ENCODE assay signal across 15 mouse cellular contexts in genomic region chr10:111189022-111189555, GRCm38 (mm10). TPM values are rescaled to one million over a fixed set of nuclear protein-coding genes. Genes with fewer than 3 reads are reported as not detected.
DNase-seq lines count a peak whose midpoint lies in the region; ATAC-seq and TF ChIP-seq lines count a peak whose summit lies in the region.
"Had no signal": no experiment of that assay in that cellular context is flagged by ENCODE, and none has a peak within 500 bp of the region (broad histone marks: within the 10 kb centered on the region; RNA-seq: fewer than 3 reads in every experiment).

No protein-coding gene starts in this region.

- no peak for TF ChIP-seq POLR2A in liver, adult 2 months (IDR thresholded peaks at IDR 0.05; ENCODE audit: extremely low read depth, insufficient read depth, low read length)

- no peaks in the 10 kb centered on the region for H3K9me3 ChIP-seq in liver, embryonic 11.5 days (ENCODE audit: control insufficient read depth, low read length)
- H3K9me3 ChIP-seq in kidney, embryonic 16.5 days (ENCODE audit: low read length), result no peaks in the 10 kb centered on the region
- no peaks in the 10 kb centered on the region for H3K9me3 ChIP-seq in forebrain, embryonic 14.5 days (replicated peaks; ENCODE audit: control insufficient read depth, low read length)
- H3K9me3 ChIP-seq: embryonic facial prominence, embryonic 13.5 days; forebrain, embryonic 12.5 days; limb, embryonic 13.5 days; neural tube, embryonic 15.5 days had no signal

- WGBS in liver, adult 2 months, result 40% methylated on average over 4 of the region's 4 CpGs
- WGBS in liver, embryonic 11.5 days, result 75% methylated on average over 4 of the region's 4 CpGs
- 57% methylated on average over 4 of the region's 4 CpGs for WGBS in kidney, embryonic 16.5 days
- 81% methylated on average over 4 of the region's 4 CpGs for WGBS in forebrain, embryonic 14.5 days

- H3K4me3 ChIP-seq in liver, adult 2 months (ENCODE audit: insufficient read depth, low read depth, low read length), result no peak overlapping the region
- no peak overlapping the region for H3K4me3 ChIP-seq in liver, embryonic 11.5 days (ENCODE audit: low read depth, low read length)
- no peak overlapping the region for H3K4me3 ChIP-seq in kidney, embryonic 16.5 days (ENCODE audit: low read length)
- H3K4me3 ChIP-seq in forebrain, embryonic 14.5 days (ENCODE audit: low read depth, low read length), result no peak overlapping the region
- H3K4me3 ChIP-seq: embryonic facial prominence, embryonic 13.5 days; forebrain, embryonic 12.5 days; limb, embryonic 13.5 days; neural tube, embryonic 15.5 days had no signal

- peaks cover 42% of the 10 kb centered on the region for H3K79me2 ChIP-seq in liver, adult 2 months (ENCODE audit: control insufficient read depth, insufficient read depth, low read length)

- TF ChIP-seq CTCF in liver, adult 2 months (IDR thresholded peaks at IDR 0.05; ENCODE audit: low read depth, low read length), result no peak

- H3K4me2 ChIP-seq in liver, embryonic 11.5 days, result no peak overlapping the region
- H3K4me2 ChIP-seq in kidney, embryonic 16.5 days (replicated peaks; ENCODE audit: low read depth, low read length), result no peak overlapping the region
- H3K4me2 ChIP-seq in forebrain, embryonic 14.5 days (ENCODE audit: low read length), result no peak overlapping the region
- H3K4me2 ChIP-seq: embryonic facial prominence, embryonic 13.5 days; forebrain, embryonic 12.5 days; hindbrain, embryonic 14.5 days; neural tube, embryonic 15.5 days had no signal

- H3K9ac ChIP-seq in liver, adult 2 months (ENCODE audit: low read depth, low read length), result no peak overlapping the region
- H3K9ac ChIP-seq in liver, embryonic 11.5 days (ENCODE audit: low read depth, low read length), result no peak overlapping the region
- no peak overlapping the region for H3K9ac ChIP-seq in kidney, embryonic 16.5 days (replicated peaks; ENCODE audit: low read length)
- no peak overlapping the region for H3K9ac ChIP-seq in forebrain, embryonic 14.5 days (ENCODE audit: low read length)
- H3K9ac ChIP-seq: embryonic facial prominence, embryonic 13.5 days; forebrain, embryonic 12.5 days; hindbrain, embryonic 14.5 days; limb, embryonic 13.5 days; neural tube, embryonic 15.5 days had no signal

- H3K27me3 ChIP-seq in liver, adult 2 months (ENCODE audit: control insufficient read depth, insufficient read depth, low read length), result no peaks in the 10 kb centered on the region
- no peaks in the 10 kb centered on the region for H3K27me3 ChIP-seq in liver, embryonic 11.5 days (replicated peaks; ENCODE audit: control insufficient read depth, insufficient read depth, low read length)
- H3K27me3 ChIP-seq in kidney, embryonic 16.5 days (ENCODE audit: insufficient read depth, low read length), result no peaks in the 10 kb centered on the region
- no peaks in the 10 kb centered on the region for H3K27me3 ChIP-seq in splenic B cell, adult 2 months (ENCODE audit: control insufficient read depth, insufficient read depth, low read length, poor library complexity, severe bottlenecking)
- H3K27me3 ChIP-seq in forebrain, embryonic 14.5 days (replicated peaks; ENCODE audit: control insufficient read depth, insufficient read depth, low read length), result no peaks in the 10 kb centered on the region
- H3K27me3 ChIP-seq: embryonic facial prominence, embryonic 13.5 days; forebrain, embryonic 12.5 days; limb, embryonic 13.5 days; neural tube, embryonic 15.5 days had no signal

- peak; percentile 73 for DNase-seq in liver, adult 2 months (ENCODE audit: extremely low read depth, low read depth, low spot score)
- no peak for DNase-seq in liver, embryonic 11.5 days (ENCODE audit: low spot score)
- DNase-seq in induced T-regulatory cell, adult 2 months (ENCODE audit: low read depth), result peak; percentile 29
- peak; percentile 35 for DNase-seq in splenic B cell, adult 2 months (ENCODE audit: low read depth, low spot score)
- no peak for DNase-seq in right cerebral cortex, postnatal 14 days
- DNase-seq in forebrain, embryonic 14.5 days (ENCODE audit: low spot score), result no peak
- DNase-seq: cerebellum, postnatal 25 days; gastrocnemius, postnatal 14 days had no signal

- ATAC-seq in liver, embryonic 11.5 days (replicated peaks; ENCODE audit: low FRiP score), result no peak
- peak; percentile 80; the same call in 1 of the 2 replicates for ATAC-seq in kidney, embryonic 16.5 days (ENCODE audit: low FRiP score, low TSS enrichment)
- no peak for ATAC-seq in forebrain, embryonic 14.5 days
- ATAC-seq: midbrain, embryonic 16.5 days had no signal

- peaks cover 3% of the 10 kb centered on the region; the same call in 1 of the 2 replicates for H3K4me1 ChIP-seq in liver, adult 2 months (ENCODE audit: control insufficient read depth, insufficient read depth, low read length)
- peaks cover 2% of the 10 kb centered on the region; the same call in 1 of the 2 replicates for H3K4me1 ChIP-seq in liver, embryonic 11.5 days (replicated peaks; ENCODE audit: control insufficient read depth, insufficient read depth, low read length)
- H3K4me1 ChIP-seq in kidney, embryonic 16.5 days (ENCODE audit: insufficient read depth, low read length), result peaks cover 6% of the 10 kb centered on the region
- H3K4me1 ChIP-seq in forebrain, embryonic 14.5 days (ENCODE audit: control insufficient read depth, insufficient read depth, low read length), result peaks cover 11% of the 10 kb centered on the region; the same call in 1 of the 2 replicates

- no peaks in the 10 kb centered on the region for H3K36me3 ChIP-seq in liver, adult 2 months (ENCODE audit: control insufficient read depth, insufficient read depth, low read length)
- H3K36me3 ChIP-seq in liver, embryonic 11.5 days (ENCODE audit: control insufficient read depth, insufficient read depth, low read length), result no peaks in the 10 kb centered on the region
- H3K36me3 ChIP-seq in kidney, embryonic 16.5 days (ENCODE audit: insufficient read depth, low read length), result no peaks in the 10 kb centered on the region
- no peaks in the 10 kb centered on the region for H3K36me3 ChIP-seq in splenic B cell, adult 2 months (ENCODE audit: control insufficient read depth, insufficient read depth, low read length, poor library complexity, severe bottlenecking)
- H3K36me3 ChIP-seq in forebrain, embryonic 14.5 days (ENCODE audit: control insufficient read depth, insufficient read depth, low read length), result no peaks in the 10 kb centered on the region
- H3K36me3 ChIP-seq: embryonic facial prominence, embryonic 13.5 days; forebrain, embryonic 12.5 days; limb, embryonic 13.5 days; neural tube, embryonic 15.5 days had no signal

- H3K27ac ChIP-seq in liver, adult 2 months (replicated peaks; ENCODE audit: insufficient read depth, low read depth, low read length), result no peak overlapping the region
- no peak overlapping the region for H3K27ac ChIP-seq in liver, embryonic 11.5 days (ENCODE audit: low read depth, low read length)
- H3K27ac ChIP-seq in kidney, embryonic 16.5 days (ENCODE audit: low read length), result peak overlapping the region; percentile 3; the same call in 1 of the 2 replicates
- no peak overlapping the region for H3K27ac ChIP-seq in forebrain, embryonic 14.5 days (ENCODE audit: low read depth, low read length)
- H3K27ac ChIP-seq: embryonic facial prominence, embryonic 13.5 days; forebrain, embryonic 12.5 days; hindbrain, embryonic 14.5 days; limb, embryonic 13.5 days; neural tube, embryonic 15.5 days had no signal

RNA-seq across cellular contexts. Expression of gene Osbpl8, which starts 24.5 kb away (rescaled TPM):
- total RNA-seq in liver, adult 2 months (2014; rRNA removed), result 30.0 and 30.9 TPM in 2 replicates
- 3.7 and 4.2 TPM in 2 replicates for polyA plus RNA-seq in liver, adult 2 months (2012; rRNA removed)
- 10.9 and 11.2 TPM in 2 replicates for polyA plus RNA-seq in liver, embryonic 11.5 days (2014; fragmentation: Nextera tagmentation; extraction: Ambion mirVana)
- polyA plus RNA-seq in kidney, embryonic 16.5 days (2015; fragmentation: Nextera tagmentation; extraction: Ambion mirVana), result 7.1 and 8.6 TPM in 2 replicates
- 12.9 and 17.4 TPM in 2 replicates for polyA plus RNA-seq in forebrain, embryonic 14.5 days (2014; fragmentation: Nextera tagmentation; extraction: Ambion mirVana)

Comparison
In these comparisons a context has a peak if more than half of its experiments do, and no peak if none do; other contexts are left out.
1. DNase-seq: peak in liver, adult 2 months (single experiment), induced T-regulatory cell, adult 2 months (single experiment) and splenic B cell, adult 2 months (single experiment); none in liver, embryonic 11.5 days (single experiment), right cerebral cortex, postnatal 14 days (single experiment) and forebrain, embryonic 14.5 days (single experiment).